ENCODE assay signal across 7 mouse cellular contexts in the genomic region with DNA sequence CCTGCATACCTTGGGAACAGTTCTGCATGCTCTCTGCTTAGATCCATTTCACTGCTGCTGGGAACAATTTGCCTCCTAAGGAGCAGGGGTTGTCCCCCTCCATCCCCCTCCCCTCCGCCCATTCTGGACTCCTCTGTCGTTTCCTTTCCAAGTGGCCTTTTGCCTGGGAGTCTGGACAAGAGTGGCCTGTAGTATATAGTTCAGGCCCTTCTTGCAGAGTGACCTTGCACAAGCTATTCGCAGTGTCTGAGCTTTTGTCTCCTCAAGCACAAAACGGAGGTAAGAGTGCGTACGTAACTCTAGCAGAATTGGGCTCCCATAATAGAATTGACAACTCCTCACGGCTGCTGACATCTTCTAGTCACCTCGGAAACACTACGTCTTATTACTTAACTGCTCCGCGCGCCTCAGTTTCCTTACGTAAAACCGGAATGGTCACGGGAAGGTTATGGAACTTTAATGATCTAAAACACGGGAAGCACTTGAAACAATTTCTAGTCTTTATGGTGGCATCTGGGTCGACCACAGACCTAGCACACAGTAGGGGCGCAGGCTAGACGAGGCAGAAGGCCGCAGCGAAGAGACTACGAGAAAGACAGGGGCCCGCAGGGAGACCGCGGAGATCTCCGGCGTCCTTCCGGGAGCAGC. TPM values are rescaled to one million over a fixed set of nuclear protein-coding genes. Genes with fewer than 3 reads are reported as not detected.
DNase-seq lines count a peak whose midpoint lies in the region; ATAC-seq lines count a peak whose summit lies in the region.

No protein-coding gene starts in this region.

- no peak for ATAC-seq in embryonic facial prominence, embryonic 11.5 days (replicated peaks; ENCODE audit: insufficient number of reproducible peaks, low FRiP score, low TSS enrichment, low read depth)
- no peak for ATAC-seq in liver, embryonic 12.5 days
- no peak for ATAC-seq in stomach, embryonic 14.5 days (ENCODE audit: insufficient number of reproducible peaks, insufficient read depth, low FRiP score, low read depth)
- ATAC-seq in granulocyte monocyte progenitor cell, adult 5-6 weeks (replicated peaks; ENCODE audit: poor library complexity, severe bottlenecking): no peak

- WGBS in embryonic facial prominence, embryonic 11.5 days: 2% methylated on average over 27 of the region's 28 CpGs
- WGBS in liver, embryonic 12.5 days (ENCODE audit: insufficient replicate concordance): 7% methylated on average over 28 of the region's 28 CpGs
- 3% methylated on average over 28 of the region's 28 CpGs for WGBS in stomach, embryonic 14.5 days

- no peak overlapping the region for H3K27ac ChIP-seq in embryonic facial prominence, embryonic 11.5 days (replicated peaks; ENCODE audit: low read depth, low read length)
- peak overlapping the region; percentile 72 for H3K27ac ChIP-seq in liver, embryonic 12.5 days
- H3K27ac ChIP-seq in stomach, embryonic 14.5 days (ENCODE audit: low read length): peak overlapping the region; percentile 46; the same call in 1 of the 2 replicates

- H3K27me3 ChIP-seq in embryonic facial prominence, embryonic 11.5 days (ENCODE audit: control insufficient read depth, insufficient read depth, low read length): no peaks in the 10 kb centered on the region
- 0 out of 2 replicates have a peak, but pooled peaks cover 7% of the 10 kb centered on the region for H3K27me3 ChIP-seq in liver, embryonic 12.5 days (replicated peaks)
- H3K27me3 ChIP-seq in stomach, embryonic 14.5 days (ENCODE audit: control insufficient read depth, insufficient read depth, low read length): no peaks in the 10 kb centered on the region

- H3K9ac ChIP-seq in embryonic facial prominence, embryonic 11.5 days (replicated peaks; ENCODE audit: low read length): peak overlapping the region; percentile 89
- peak overlapping the region; percentile 75 for H3K9ac ChIP-seq in liver, embryonic 12.5 days
- H3K9ac ChIP-seq in stomach, embryonic 14.5 days (replicated peaks; ENCODE audit: low read depth, low read length): peak overlapping the region; percentile 86; the same call in 1 of the 2 replicates

- no peaks in the 10 kb centered on the region for H3K9me3 ChIP-seq in embryonic facial prominence, embryonic 11.5 days (replicated peaks; ENCODE audit: control insufficient read depth, low read length)
- H3K9me3 ChIP-seq in liver, embryonic 12.5 days (replicated peaks): no peaks in the 10 kb centered on the region
- no peaks in the 10 kb centered on the region for H3K9me3 ChIP-seq in stomach, embryonic 14.5 days (ENCODE audit: control insufficient read depth, low read depth, low read length)

- peak overlapping the region; percentile 70 for H3K4me3 ChIP-seq in embryonic facial prominence, embryonic 11.5 days (ENCODE audit: low read depth, low read length)
- peak overlapping the region; percentile 73 for H3K4me3 ChIP-seq in liver, embryonic 12.5 days
- peak overlapping the region; percentile 74 for H3K4me3 ChIP-seq in stomach, embryonic 14.5 days (ENCODE audit: low read depth, low read length)

- peaks cover 4% of the 10 kb centered on the region; the same call in 1 of the 2 replicates for H3K4me1 ChIP-seq in embryonic facial prominence, embryonic 11.5 days (ENCODE audit: control insufficient read depth, insufficient read depth, low read length)
- peaks cover 43% of the 10 kb centered on the region for H3K4me1 ChIP-seq in liver, embryonic 12.5 days
- peaks cover 25% of the 10 kb centered on the region for H3K4me1 ChIP-seq in stomach, embryonic 14.5 days (ENCODE audit: control insufficient read depth, insufficient read depth, low read length)

- peak; percentile 5 for DNase-seq in right cerebral cortex, postnatal 4 days
- no peak for DNase-seq in right cerebral cortex, adult 2 months (ENCODE audit: low spot score in 2 of 2)
- DNase-seq in embryonic facial prominence, embryonic 11.5 days (ENCODE audit: low spot score): no peak
- peak; percentile 31 for DNase-seq in heart, postnatal 4 days

- peak overlapping the region; percentile 71 for H3K4me2 ChIP-seq in embryonic facial prominence, embryonic 11.5 days (ENCODE audit: low read depth, low read length)
- H3K4me2 ChIP-seq in liver, embryonic 12.5 days: peak overlapping the region; percentile 93
- H3K4me2 ChIP-seq in stomach, embryonic 14.5 days (replicated peaks; ENCODE audit: low read depth, low read length): peak overlapping the region; percentile 70

- no peaks in the 10 kb centered on the region for H3K36me3 ChIP-seq in embryonic facial prominence, embryonic 11.5 days (replicated peaks; ENCODE audit: control insufficient read depth, insufficient read depth, low read depth, low read length)
- H3K36me3 ChIP-seq in liver, embryonic 12.5 days: no peaks in the 10 kb centered on the region
- no peaks in the 10 kb centered on the region for H3K36me3 ChIP-seq in stomach, embryonic 14.5 days (ENCODE audit: control insufficient read depth, insufficient read depth, low read length)

RNA-seq across cellular contexts. Expression of a gene that starts 0.6 kb away (rescaled TPM):
- 63.9 and 64.8 TPM in 2 replicates for polyA plus RNA-seq in embryonic facial prominence, embryonic 11.5 days (2014; fragmentation: Nextera tagmentation; extraction: Ambion mirVana)
- 100 to 1,000 TPM; 220 to 241 TPM for total RNA-seq in heart, postnatal 4 days (2021)
- 36.4 and 38.5 TPM in 2 replicates for polyA plus RNA-seq in liver, embryonic 12.5 days (2016; fragmentation: Nextera tagmentation; extraction: Ambion mirVana)
- polyA plus RNA-seq in stomach, embryonic 14.5 days (2014; fragmentation: Nextera tagmentation; extraction: Ambion mirVana): 68.8 and 69.1 TPM in 2 replicates
- 50.1 and 70.7 TPM in 2 replicates for total RNA-seq in granulocyte monocyte progenitor cell, adult 5-6 weeks (2014; fragmentation: Nextera tagmentation)
- total RNA-seq in granulocyte monocyte progenitor cell, adult 5-6 weeks (2017): 56.4 and 71.4 TPM in 2 replicates

Comparison
In these comparisons a context has a peak if more than half of its experiments do, and no peak if none do; other contexts are left out.
1. DNase-seq: peak in right cerebral cortex, postnatal 4 days (single experiment) and heart, postnatal 4 days (single experiment); none in right cerebral cortex, adult 2 months (0 of 2) and embryonic facial prominence, embryonic 11.5 days (single experiment).
2. Peak in every context shown above with its lines, with median percentiles within 50 percentile points of each other: H3K4me2 ChIP-seq, H3K4me3 ChIP-seq and H3K9ac ChIP-seq.